Mouse (Mus musculus) gastrocnemius, adult 2 months (tissue): ENCODE measurements around the gene Cmss1. TPM values are rescaled to one million over a fixed set of nuclear protein-coding genes. Genes with fewer than 3 reads are reported as not detected.
A peak's percentile ranks its signal among the peaks of the same experiment; 100 is the strongest.

Experiments used
- DNase-seq: peaks from one replicate; pipeline ENCODE4 v3.0.0; 2022
- H3K27ac ChIP-seq: fragments of 200-600 bp; 2 replicates; pipeline ENCODE4 v1.8.1; 2022; ENCODE audit warnings: mild to moderate bottlenecking
- H3K4me3 ChIP-seq: fragments of 200-600 bp; 2 replicates; pipeline ENCODE4 v1.8.1; 2022; ENCODE audit warnings: mild to moderate bottlenecking, moderate library complexity
- CTCF ChIP-seq: fragments of 200-600 bp; IDR thresholded peaks from 2 replicates; pipeline ENCODE4 v1.8.1; 2022; ENCODE audit warnings: antibody characterized with exemption, mild to moderate bottlenecking, moderate library complexity
- intact Hi-C: fragments of 180-260 bp; cut with DNase I; formaldehyde crosslinking; loops from one replicate; pipeline ENCODE4 v1.15.1; 2025
- total RNA-seq, 2 experiments: library from RNA; stranded (reverse); gene quantifications; 2 replicates each; pipeline ENCODE4 v1.2.3; 2021

Cmss1 gene
- total RNA-seq, 2 experiments from 2014 or later = 33.0 to 44.0 TPM

DNA sequence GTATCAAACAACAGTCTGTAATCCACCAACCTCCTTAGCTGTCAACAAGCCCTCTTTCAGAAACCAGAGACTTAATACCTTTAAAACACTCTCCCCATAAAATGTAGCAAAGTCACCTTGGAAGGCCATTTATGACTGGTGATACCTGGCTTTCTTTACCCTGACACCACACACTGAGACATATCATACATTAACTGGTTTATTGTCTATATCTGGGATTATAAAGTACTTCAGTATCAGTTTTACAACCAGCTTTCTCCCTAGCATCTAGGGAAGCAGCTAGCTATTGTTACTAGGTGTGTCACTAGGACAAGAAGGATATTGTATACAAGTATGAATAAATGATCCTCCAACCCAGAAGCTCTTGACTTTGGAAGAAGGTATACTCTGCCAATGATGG lies 53.4 kb downstream of the Cmss1 start:
- Histone ChIP-seq H3K4me3 (peak overlapping the region; percentile 77), H3K27ac (peak overlapping the region; percentile 92)
- no peak for TF ChIP-seq CTCF
- DNase-seq = no peak
- intact Hi-C loops = no loop called here

DNA sequence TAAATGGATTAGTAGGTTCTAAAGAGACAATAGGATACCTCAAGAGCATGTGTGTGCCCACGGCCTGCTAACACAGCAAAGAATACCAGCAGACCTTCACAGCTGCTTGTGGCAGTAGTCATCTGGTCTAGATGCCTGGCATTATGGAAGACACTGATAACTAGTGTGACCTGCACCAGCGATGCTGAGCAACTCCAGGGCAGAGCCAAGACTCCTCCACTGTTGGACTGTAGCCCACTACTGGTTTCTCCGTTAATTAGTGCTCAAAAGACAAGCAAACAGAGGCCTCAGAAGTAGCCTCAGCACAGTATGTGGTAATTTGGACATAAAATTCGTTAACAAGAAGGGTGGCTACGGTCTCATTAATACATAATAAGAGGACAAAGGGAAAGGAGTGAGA lies 54.0 kb downstream of the Cmss1 start:
- Histone ChIP-seq H3K27ac (peak overlapping the region; percentile 92), H3K4me3 (peak overlapping the region; percentile 77)
- intact Hi-C loops = no loop called here
- no peak for TF ChIP-seq CTCF
- no peak for DNase-seq

DNA sequence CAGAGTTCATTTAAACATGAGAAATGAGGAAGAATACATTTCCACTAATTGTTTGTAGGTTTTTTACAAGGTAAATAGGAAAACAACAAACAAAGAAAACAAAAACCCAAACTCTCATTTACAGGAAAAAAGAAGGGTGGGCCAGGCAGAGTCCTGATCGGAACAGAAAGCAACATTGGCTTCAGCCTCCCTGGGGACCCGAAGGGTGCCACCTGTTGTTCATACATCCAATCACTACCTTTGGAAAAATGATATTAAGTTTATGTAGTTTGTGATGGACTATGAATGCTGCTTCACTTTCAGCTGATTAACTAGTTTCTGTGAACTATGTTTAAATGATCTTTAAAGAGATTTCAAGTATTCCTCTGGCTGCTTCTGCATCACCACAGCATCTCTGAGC lies 55.0 kb downstream of the Cmss1 start:
- H3K27ac ChIP-seq = peak overlapping the region; percentile 92
- H3K4me3 ChIP-seq = peak overlapping the region; percentile 77
- no peak for TF ChIP-seq CTCF
- DNase-seq = no peak
- intact Hi-C loops = no loop called here

DNA sequence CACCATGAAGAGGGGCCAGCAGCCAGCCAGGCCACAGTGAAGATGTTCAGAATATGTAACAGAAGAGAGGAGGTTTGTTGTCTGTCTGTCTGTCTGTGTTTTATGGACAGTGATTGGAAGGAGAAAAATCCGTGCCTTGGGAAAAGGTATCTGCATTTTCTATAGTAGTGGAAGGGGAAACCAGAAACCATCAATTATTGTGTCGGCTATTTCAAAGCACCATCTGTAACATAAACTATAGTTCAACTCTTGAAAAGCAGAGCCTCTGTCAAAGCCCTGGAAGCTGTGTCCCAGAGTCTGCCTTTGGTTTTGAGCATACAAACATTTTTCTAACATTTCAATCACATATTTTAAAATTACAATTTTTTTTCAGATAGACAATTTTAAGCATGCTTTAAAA lies 55.8 kb downstream of the Cmss1 start:
- DNase-seq = no peak
- H3K27ac ChIP-seq = peak overlapping the region; percentile 92
- TF ChIP-seq CTCF = no peak
- H3K4me3 ChIP-seq = peak overlapping the region; percentile 77
- intact Hi-C loops = no loop called here

DNA sequence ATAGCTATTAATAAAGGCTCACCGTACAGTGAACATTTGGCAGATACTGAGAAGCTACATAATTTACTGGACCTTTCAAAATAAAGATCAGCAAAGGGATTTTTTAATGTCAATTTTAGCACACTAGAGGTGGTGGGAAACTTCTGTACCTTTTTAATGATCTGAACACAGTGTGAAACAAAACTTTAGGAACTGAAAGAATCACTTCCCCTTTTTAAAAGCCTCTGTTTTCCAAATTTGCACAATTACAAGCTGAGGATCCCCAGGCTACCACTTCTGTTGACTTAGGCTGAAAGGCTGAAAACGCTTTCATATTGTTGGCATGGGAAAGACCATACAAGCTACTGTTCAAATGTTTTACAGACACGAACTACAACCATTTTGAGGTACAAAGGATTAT lies 56.6 kb downstream of the Cmss1 start:
- no peak for DNase-seq
- no peak for TF ChIP-seq CTCF
- H3K4me3 ChIP-seq = peak overlapping the region; percentile 77
- H3K27ac ChIP-seq = peak overlapping the region; percentile 92
- intact Hi-C loops = no loop called here

DNA sequence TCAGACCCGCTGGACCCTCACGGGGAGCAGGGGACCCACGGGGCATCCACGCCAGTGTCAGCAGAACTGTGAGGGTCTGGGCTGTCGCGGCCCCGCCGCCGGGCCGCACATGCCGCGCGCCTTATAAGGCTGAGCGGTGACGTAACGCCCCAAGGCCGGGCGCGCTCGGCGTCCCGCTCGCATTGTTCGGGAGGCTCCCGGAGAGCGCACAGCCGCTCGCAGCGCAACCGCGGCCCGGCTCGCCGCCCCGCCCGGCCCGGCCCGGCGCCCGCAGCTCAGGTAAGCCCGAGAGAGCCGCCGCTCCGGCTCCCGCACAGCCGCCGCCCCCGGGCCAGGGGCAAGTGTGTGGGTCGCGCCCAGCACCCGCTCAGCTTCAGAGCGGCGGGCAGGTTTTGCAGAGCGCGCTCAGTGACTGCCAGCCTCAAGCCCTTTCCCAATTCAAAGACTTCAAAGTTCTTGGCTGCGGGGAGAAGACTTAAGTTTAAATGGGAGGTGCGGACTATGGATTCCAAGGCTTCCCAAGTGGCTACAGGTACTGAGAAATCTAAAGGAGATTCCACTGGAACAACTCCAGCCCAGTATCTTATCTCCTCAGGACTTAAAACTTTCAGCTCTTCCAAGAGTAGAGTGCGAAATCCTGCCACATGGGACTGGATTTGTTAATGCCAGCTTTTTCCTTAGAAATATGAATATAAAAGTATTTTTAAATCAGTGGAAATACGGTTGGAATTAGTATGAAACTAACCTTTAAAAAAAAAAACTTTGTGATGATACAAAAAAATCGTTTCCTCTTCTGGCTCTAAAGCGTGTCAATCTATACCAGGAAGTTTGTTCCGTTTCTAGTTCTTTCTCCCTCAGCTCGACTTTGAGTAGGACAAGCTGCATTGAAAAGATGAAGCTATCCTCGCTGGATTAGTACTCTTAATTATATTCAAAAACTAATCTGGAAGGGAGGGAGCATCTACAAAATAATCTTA lies 57.3 kb downstream of the Cmss1 start:
- intact Hi-C loops = loop anchor here (5.0 kb wide), 1 partner anchor 122 kb away; no protein-coding TSS in a partner anchor
- H3K27ac ChIP-seq = peak overlapping the region; percentile 92
- DNase-seq = peak; percentile 88
- peak overlapping the region; percentile 77 for H3K4me3 ChIP-seq
- TF ChIP-seq CTCF = no peak

DNA sequence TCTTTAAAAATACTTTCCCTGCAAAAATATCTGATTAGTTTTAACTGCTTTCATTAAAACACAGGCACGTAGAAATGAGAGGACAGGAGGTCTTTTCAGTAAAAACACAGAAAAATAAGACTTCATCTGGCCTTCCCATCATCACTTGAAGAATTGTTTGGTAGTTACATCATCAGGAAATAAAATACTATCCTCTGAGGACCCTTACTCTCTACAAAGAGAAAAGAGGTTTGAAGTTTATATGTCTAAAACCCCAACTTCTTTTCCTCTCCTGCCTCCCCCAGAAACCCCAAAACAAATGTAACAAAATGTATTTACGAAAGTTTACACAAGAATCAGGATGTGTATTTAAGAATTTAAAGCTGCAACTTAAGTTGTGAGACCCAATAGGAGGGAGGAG lies 58.1 kb downstream of the Cmss1 start:
- Histone ChIP-seq H3K27ac (peak overlapping the region; percentile 92), H3K4me3 (peak overlapping the region; percentile 77)
- TF ChIP-seq CTCF = no peak
- DNase-seq = no peak
- intact Hi-C loops = loop anchor here (5.0 kb wide), 1 partner anchor 121 kb away; no protein-coding TSS in a partner anchor

DNA sequence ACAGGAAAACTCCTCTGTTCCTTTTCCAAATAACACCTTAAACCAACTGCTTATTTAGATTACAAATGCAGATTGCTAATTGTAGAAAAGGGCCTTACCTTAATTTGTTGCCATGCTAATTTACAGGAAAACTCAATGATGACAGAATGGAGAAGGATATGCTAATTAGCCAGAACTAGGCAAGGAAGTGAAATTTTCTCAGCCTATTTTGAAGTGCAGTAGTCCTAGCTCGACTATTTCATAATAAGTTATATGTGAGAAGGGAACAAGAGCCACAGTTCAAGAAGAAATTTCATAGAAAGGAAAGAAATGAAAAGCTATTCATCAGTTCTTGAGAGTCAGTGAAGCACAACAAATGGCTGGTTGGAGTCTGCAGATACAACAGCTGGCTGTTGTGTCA lies 60.3 kb downstream of the Cmss1 start:
- no peak for DNase-seq
- no peak for TF ChIP-seq CTCF
- H3K4me3 ChIP-seq = no peak overlapping the region
- intact Hi-C loops = loop anchor here (5.0 kb wide), 1 partner anchor 119 kb away; no protein-coding TSS in a partner anchor
- H3K27ac ChIP-seq = no peak overlapping the region

DNA sequence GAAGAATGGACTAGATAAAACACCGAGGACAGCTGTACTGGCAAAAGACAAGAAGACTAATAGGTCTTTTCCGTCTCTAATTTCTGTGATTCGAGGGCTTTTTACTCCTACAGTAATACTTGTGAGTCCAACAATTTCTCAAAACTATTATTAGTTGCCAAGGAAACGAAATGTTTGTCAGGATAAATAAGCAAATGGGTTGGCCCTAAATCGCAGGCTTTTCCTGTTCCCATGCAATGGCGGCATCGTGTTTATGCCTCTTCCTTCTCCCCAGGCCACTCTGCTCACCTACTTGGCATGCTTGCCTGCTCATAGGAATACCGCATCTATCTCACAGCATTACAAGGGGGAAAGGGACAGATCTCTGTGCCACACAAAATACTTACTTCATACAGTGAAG lies 62.2 kb downstream of the Cmss1 start:
- Histone ChIP-seq H3K4me3 (no peak overlapping the region), H3K27ac (peak overlapping the region; percentile 64)
- DNase-seq = no peak
- intact Hi-C loops = no loop called here
- TF ChIP-seq CTCF = no peak

DNA sequence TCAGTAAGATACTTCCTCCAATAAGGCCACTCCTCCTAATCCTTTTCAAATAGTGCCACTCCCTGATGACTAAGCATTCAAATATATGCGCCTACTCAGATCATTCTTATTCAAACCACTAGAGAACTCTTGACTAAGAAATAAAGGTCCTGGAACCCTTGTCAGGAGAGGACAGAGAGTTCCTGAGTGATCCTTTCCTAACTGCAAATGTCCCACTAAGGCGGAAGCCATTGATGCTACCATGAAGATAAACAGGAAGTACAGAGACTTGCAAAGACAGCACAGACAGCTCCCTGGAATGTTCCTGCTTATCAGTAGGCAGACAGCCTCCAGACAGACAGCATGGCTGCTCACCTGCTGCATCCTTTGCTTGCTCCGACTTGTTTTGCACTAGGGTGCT lies 63.4 kb downstream of the Cmss1 start:
- TF ChIP-seq CTCF = no peak
- DNase-seq = no peak
- Histone ChIP-seq H3K27ac (no peak overlapping the region), H3K4me3 (no peak overlapping the region)
- intact Hi-C loops = no loop called here

DNA sequence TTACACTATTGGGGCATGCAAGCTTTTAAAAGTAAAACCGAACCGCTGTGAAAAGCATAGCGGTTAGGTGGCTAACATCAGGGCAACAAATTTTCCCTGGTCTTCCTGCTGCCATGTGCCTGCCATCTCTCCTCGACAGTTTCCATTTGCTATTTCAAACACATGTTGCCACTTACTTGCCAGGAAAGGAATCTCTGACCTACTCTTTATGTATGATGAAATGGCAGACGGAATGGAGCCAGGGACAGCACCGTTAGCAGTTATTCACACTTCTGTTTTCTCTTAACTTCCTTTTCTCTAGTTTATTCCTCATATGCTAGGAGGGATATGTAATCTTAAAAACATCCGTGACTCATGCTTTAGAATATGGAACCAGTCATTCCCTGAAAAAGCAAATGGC lies 70.2 kb downstream of the Cmss1 start:
- TF ChIP-seq CTCF = no peak
- no peak overlapping the region for H3K4me3 ChIP-seq
- H3K27ac ChIP-seq = no peak overlapping the region
- intact Hi-C loops = no loop called here
- no peak for DNase-seq

DNA sequence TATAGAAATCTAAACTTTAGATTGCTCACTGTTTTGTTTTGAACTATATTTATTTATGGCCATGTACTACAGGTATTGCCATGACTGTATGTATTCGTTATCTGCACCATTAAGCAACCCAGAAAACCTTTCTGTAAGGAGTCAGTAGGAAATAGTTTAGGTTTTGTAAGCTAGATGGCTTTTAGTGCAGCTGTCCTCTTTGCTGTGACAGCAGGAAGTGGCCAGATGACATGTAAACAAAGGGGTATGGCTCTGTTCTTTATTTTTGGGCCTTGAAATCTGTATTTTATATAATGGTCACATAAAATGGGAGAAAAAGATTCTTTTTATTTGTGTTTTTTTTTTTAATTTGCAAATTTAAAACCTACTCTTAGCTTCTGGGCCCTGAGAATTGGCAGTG lies 71.9 kb downstream of the Cmss1 start:
- Histone ChIP-seq H3K4me3 (no peak overlapping the region), H3K27ac (no peak overlapping the region)
- no peak for TF ChIP-seq CTCF
- intact Hi-C loops = no loop called here
- DNase-seq = no peak

DNA sequence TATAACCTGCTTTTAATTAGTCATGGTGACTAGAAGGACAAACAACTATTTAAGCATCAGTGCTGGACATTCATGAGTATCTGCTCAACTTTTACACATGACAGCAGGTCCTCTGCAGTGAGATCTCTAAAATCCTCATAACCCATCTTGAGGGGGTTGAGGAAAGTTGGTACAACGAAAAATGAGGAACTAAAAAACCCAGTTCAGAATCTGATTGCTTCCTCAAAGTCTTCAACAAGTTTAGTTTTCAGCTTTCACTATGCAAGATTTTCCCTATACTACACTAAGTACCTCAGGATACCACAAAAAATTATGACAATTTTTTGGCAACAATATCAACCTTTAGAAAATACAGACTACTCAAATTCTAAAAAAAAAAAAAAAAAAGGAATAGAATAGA lies 72.3 kb downstream of the Cmss1 start:
- intact Hi-C loops = no loop called here

DNA sequence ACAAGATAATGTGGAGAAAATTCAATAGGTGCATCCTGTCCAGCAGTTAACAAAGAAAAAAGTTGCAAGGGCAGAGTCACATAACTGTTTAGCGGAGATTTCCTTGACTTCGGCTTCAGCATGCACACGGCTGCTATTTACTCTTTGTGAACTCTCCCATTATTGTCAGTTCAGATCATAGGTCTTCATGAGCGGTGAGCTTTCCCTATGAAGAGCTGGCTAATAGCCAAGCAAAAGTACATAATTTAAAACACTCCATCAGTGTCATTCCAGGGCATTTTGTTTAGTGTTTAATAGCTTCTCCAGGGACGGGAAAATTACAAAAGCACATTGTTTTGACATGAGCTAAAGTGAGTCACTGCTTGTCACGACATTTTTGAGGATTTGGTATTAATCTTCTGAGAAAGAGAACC lies 74.6 kb downstream of the Cmss1 start:
- no peak for TF ChIP-seq CTCF
- Histone ChIP-seq H3K27ac (peak overlapping the region; percentile 66), H3K4me3 (no peak overlapping the region; the same call in 1 of the 2 replicates)
- intact Hi-C loops = no loop called here
- no peak for DNase-seq

More for the DNA sequence above, 72.3 kb downstream of the Cmss1 start:
- H3K27ac ChIP-seq = no peak overlapping the region
- DNase-seq = no peak
- no peak for TF ChIP-seq CTCF
- H3K4me3 ChIP-seq = no peak overlapping the region
